Mouse (Mus musculus): Measurements from ENCODE around the gene Olfr671. TPM values are rescaled to one million over a fixed set of nuclear protein-coding genes. Genes with fewer than 3 reads are reported as not detected.
"Not testable (repeated sequence)": the region's sequence is repeated elsewhere in the genome, so short reads cannot be mapped to it uniquely, and the experiment has no call there.

Olfr671 gene
- polyA plus RNA-seq, 1 experiment: not detected

DNA sequence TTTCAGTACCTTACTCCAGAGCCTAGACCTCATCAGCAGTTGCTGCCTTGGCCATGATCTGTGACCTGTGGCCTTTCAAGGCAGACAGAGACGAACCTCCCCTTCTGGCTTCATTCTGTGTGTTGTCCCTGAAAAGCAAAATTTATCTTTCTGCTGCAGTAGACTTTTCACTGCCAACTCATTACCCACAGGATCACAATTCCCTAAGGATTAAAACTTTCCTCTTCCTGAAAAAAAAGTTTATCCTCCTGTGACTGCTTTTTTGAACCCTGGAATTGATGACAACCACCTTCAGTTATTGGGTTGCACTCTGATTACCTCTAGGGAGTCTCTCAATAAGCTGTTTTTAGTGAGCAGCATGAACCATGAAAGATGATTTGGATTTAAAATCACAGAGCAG lies 16.4 kb downstream of the Olfr671 start, which contains the start of gene Olfr670:
TSS of gene Olfr670 (minus strand) at position 101 of the 400 bp plus-strand sequence.
- Histone ChIP-seq H3ac (ENCODE audit: control insufficient read depth, insufficient read length) (no peak within 1 kb of the TSS), H3K79me2 (ENCODE audit: control insufficient read depth, insufficient read depth) (no peaks in the 10 kb centered on the region), H3K4me2 (ENCODE audit: low read depth) (no peak within 1 kb of the TSS), H3K36me3 (ENCODE audit: control insufficient read depth, insufficient read depth) (no peaks in the 10 kb centered on the region), H3K27me3 (ENCODE audit: control insufficient read depth, insufficient read depth, insufficient read length) (no peaks in the 10 kb centered on the region), H3K4me3 (no peak within 1 kb of the TSS)
- no peak for TF ChIP-seq POLR2A (IDR thresholded peaks at IDR 0.05; ENCODE audit: insufficient read length, low read depth)
- TF ChIP-seq TCF12 (IDR thresholded peaks at IDR 0.05; ENCODE audit: insufficient read depth, poor library complexity, severe bottlenecking): no peak
- no peak for TF ChIP-seq E2F4 (IDR thresholded peaks at IDR 0.05; ENCODE audit: insufficient read depth)
- TF ChIP-seq POLR2AphosphoS2 (IDR thresholded peaks at IDR 0.05; ENCODE audit: insufficient read length, low read depth): no peak
- no peak for TF ChIP-seq MYOG (IDR thresholded peaks at IDR 0.05; ENCODE audit: control insufficient read depth in 1 of 3, insufficient read depth in 1 of 3, insufficient read length in 2 of 3, low read depth in 2 of 3)
- TF ChIP-seq REST (IDR thresholded peaks at IDR 0.05; ENCODE audit: insufficient read depth, insufficient read length): no peak
- no peak for TF ChIP-seq SRF (IDR thresholded peaks at IDR 0.05; ENCODE audit: control insufficient read depth, insufficient read length, low read depth)
- TF ChIP-seq TCF3 (IDR thresholded peaks at IDR 0.05; ENCODE audit: insufficient read length, low read depth): no peak
- no peak for TF ChIP-seq USF1 (IDR thresholded peaks at IDR 0.05; ENCODE audit: low read depth)
- no peak for TF ChIP-seq CEBPB (IDR thresholded peaks at IDR 0.05; ENCODE audit: insufficient read depth, poor library complexity, severe bottlenecking)
- no peak for TF ChIP-seq MAX (IDR thresholded peaks at IDR 0.05; ENCODE audit: low read depth)
- TF ChIP-seq MYOD1 (IDR thresholded peaks at IDR 0.05; ENCODE audit: control insufficient read depth in 1 of 3, insufficient read length in 2 of 3, low read depth in 2 of 3): no peak

DNA sequence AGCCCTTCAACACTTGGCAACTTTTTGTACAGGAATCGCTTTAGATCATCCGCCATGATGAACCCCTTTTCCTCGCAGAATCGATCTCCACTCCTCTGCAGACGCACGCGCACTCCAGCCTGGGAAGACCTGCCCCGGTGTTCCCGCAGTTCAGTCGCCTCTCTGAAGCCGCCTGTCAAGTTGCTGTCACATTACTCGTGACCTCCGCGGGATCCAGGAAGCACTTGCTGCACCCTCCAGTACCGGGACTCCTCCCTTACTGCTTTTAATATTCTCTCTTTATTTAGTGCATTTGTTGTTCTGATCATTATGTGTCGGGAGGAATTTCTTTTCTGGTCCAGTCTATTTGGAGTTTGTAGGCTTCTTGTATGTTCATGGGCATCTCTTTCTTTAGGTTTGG lies 28.7 kb downstream of the Olfr671 start:
- not testable (repeated sequence) for H3K4me3 ChIP-seq; H3ac ChIP-seq (ENCODE audit: control insufficient read depth, insufficient read length); H3K4me2 ChIP-seq (ENCODE audit: low read depth); H3K36me3 ChIP-seq (ENCODE audit: control insufficient read depth, insufficient read depth); H3K79me2 ChIP-seq (ENCODE audit: control insufficient read depth, insufficient read depth); H3K27me3 ChIP-seq (ENCODE audit: control insufficient read depth, insufficient read depth, insufficient read length)

- no peak for TF ChIP-seq REST (IDR thresholded peaks at IDR 0.05; ENCODE audit: insufficient read depth, insufficient read length)
- no peak for TF ChIP-seq TCF12 (IDR thresholded peaks at IDR 0.05; ENCODE audit: insufficient read depth, poor library complexity, severe bottlenecking)
- no peak for TF ChIP-seq SRF (IDR thresholded peaks at IDR 0.05; ENCODE audit: control insufficient read depth, insufficient read length, low read depth)
- TF ChIP-seq POLR2A (IDR thresholded peaks at IDR 0.05; ENCODE audit: insufficient read length, low read depth): no peak
- no peak within 1 kb of the TSS for H3K4me2 ChIP-seq (ENCODE audit: low read depth)
- no peaks in the 10 kb centered on the region for H3K36me3 ChIP-seq (ENCODE audit: control insufficient read depth, insufficient read depth)
These were observed 45.0 kb downstream of the Olfr671 start, which contains the start of gene Olfr669 for GRCm38 (mm10) chr7:104933940-104934339. Gene Olfr669, plus strand, starts transcription at chr7:104934240.

DNA sequence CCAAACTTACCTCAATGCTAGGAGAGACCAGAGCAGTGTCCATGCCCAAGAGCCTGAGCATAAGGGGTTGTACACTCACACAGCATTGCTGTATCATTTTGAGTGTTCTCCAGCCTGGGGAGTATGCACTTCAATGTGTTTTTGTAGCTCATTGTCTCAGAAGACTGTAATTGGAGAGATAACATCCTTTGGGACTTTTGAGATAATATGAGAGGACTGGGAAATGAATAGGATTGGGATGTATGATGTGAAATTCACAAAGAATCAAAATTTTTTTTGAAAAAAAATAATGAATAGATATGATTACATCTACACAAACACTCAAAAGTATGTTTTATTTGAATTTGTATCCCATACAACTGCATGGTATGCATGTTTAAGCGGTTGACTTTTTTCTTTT lies 51.0 kb downstream of the Olfr671 start, which contains the start of gene Olfr668:
TSS of gene Olfr668 (minus strand) at position 101 of the 400 bp plus-strand sequence.
- no peak within 1 kb of the TSS for H3ac ChIP-seq (ENCODE audit: control insufficient read depth, insufficient read length)
- no peak within 1 kb of the TSS for H3K4me3 ChIP-seq
- no peak within 1 kb of the TSS for H3K4me2 ChIP-seq (ENCODE audit: low read depth)
- no peaks in the 10 kb centered on the region for H3K36me3 ChIP-seq (ENCODE audit: control insufficient read depth, insufficient read depth)
- no peaks in the 10 kb centered on the region for H3K79me2 ChIP-seq (ENCODE audit: control insufficient read depth, insufficient read depth)
- H3K27me3 ChIP-seq (ENCODE audit: control insufficient read depth, insufficient read depth, insufficient read length): no peaks in the 10 kb centered on the region
- TF ChIP-seq REST (IDR thresholded peaks at IDR 0.05; ENCODE audit: insufficient read depth, insufficient read length) (no peak), MAX (IDR thresholded peaks at IDR 0.05; ENCODE audit: low read depth) (no peak), USF1 (IDR thresholded peaks at IDR 0.05; ENCODE audit: low read depth) (no peak), TCF3 (IDR thresholded peaks at IDR 0.05; ENCODE audit: insufficient read length, low read depth) (no peak), POLR2A (IDR thresholded peaks at IDR 0.05; ENCODE audit: insufficient read length, low read depth) (no peak), MYOG (IDR thresholded peaks at IDR 0.05; ENCODE audit: control insufficient read depth in 1 of 3, insufficient read depth in 1 of 3, insufficient read length in 2 of 3, low read depth in 2 of 3) (no peak), POLR2AphosphoS2 (IDR thresholded peaks at IDR 0.05; ENCODE audit: insufficient read length, low read depth) (no peak), SRF (IDR thresholded peaks at IDR 0.05; ENCODE audit: control insufficient read depth, insufficient read length, low read depth) (no peak), CEBPB (IDR thresholded peaks at IDR 0.05; ENCODE audit: insufficient read depth, poor library complexity, severe bottlenecking) (no peak), E2F4 (IDR thresholded peaks at IDR 0.05; ENCODE audit: insufficient read depth) (no peak), MYOD1 (IDR thresholded peaks at IDR 0.05; ENCODE audit: control insufficient read depth in 1 of 3, insufficient read length in 2 of 3, low read depth in 2 of 3) (no peak), TCF12 (IDR thresholded peaks at IDR 0.05; ENCODE audit: insufficient read depth, poor library complexity, severe bottlenecking) (no peak)

More at GRCm38 (mm10) chr7:104933940-104934339, 45.0 kb downstream of the Olfr671 start, which contains the start of gene Olfr669:
- Histone ChIP-seq H3ac (ENCODE audit: control insufficient read depth, insufficient read length) (no peak within 1 kb of the TSS), H3K27me3 (ENCODE audit: control insufficient read depth, insufficient read depth, insufficient read length) (no peaks in the 10 kb centered on the region), H3K4me3 (no peak within 1 kb of the TSS), H3K79me2 (ENCODE audit: control insufficient read depth, insufficient read depth) (no peaks in the 10 kb centered on the region)

Other genes with a start within 250 kb of the Olfr671 start
- gene Usp17le, start 201.7 kb downstream of the Olfr671 start, polyA plus RNA-seq (2012; fragmentation: generic; extraction: Trizol): 0.56 TPM
- 0.20 TPM for gene Usp17lb, start 136.5 kb downstream of the Olfr671 start, polyA plus RNA-seq (2012; fragmentation: generic; extraction: Trizol)
- 5.3 TPM for gene Usp17la, start 122.1 kb downstream of the Olfr671 start, polyA plus RNA-seq (2012; fragmentation: generic; extraction: Trizol)
- not detected for gene Olfr665, start 101.1 kb downstream of the Olfr671 start, polyA plus RNA-seq (2012; fragmentation: generic; extraction: Trizol)
- not detected for gene Olfr666, start 83.2 kb downstream of the Olfr671 start, polyA plus RNA-seq (2012; fragmentation: generic; extraction: Trizol)
- gene Olfr667, start 57.6 kb downstream of the Olfr671 start, polyA plus RNA-seq (2012; fragmentation: generic; extraction: Trizol): not detected
- gene Olfr668, start 51.1 kb downstream of the Olfr671 start, polyA plus RNA-seq (2012; fragmentation: generic; extraction: Trizol): not detected
- not detected for gene Olfr669, start 44.9 kb downstream of the Olfr671 start, polyA plus RNA-seq (2012; fragmentation: generic; extraction: Trizol)
- not detected for gene Olfr670, start 16.5 kb downstream of the Olfr671 start, polyA plus RNA-seq (2012; fragmentation: generic; extraction: Trizol)
- not detected for gene Olfr672, start 22.9 kb upstream of the Olfr671 start, polyA plus RNA-seq (2012; fragmentation: generic; extraction: Trizol)
- gene Olfr675, start 49.3 kb upstream of the Olfr671 start, polyA plus RNA-seq (2012; fragmentation: generic; extraction: Trizol): not detected
- not detected for gene Olfr676, start 53.6 kb upstream of the Olfr671 start, polyA plus RNA-seq (2012; fragmentation: generic; extraction: Trizol)
- not detected for gene Olfr677, start 72.2 kb upstream of the Olfr671 start, polyA plus RNA-seq (2012; fragmentation: generic; extraction: Trizol)
- not detected for gene Olfr678, start 85.3 kb upstream of the Olfr671 start, polyA plus RNA-seq (2012; fragmentation: generic; extraction: Trizol)
- gene Olfr679, start 102.1 kb upstream of the Olfr671 start, polyA plus RNA-seq (2012; fragmentation: generic; extraction: Trizol): not detected
- not detected for gene Olfr680-ps1, start 113.7 kb upstream of the Olfr671 start, polyA plus RNA-seq (2012; fragmentation: generic; extraction: Trizol)
- not detected for gene Olfr681, start 137.7 kb upstream of the Olfr671 start, polyA plus RNA-seq (2012; fragmentation: generic; extraction: Trizol)
- not detected for gene Olfr683, start 167.9 kb upstream of the Olfr671 start, polyA plus RNA-seq (2012; fragmentation: generic; extraction: Trizol)
- not detected for gene Olfr684, start 184.5 kb upstream of the Olfr671 start, polyA plus RNA-seq (2012; fragmentation: generic; extraction: Trizol)
- not detected for gene Olfr685, start 206.9 kb upstream of the Olfr671 start, polyA plus RNA-seq (2012; fragmentation: generic; extraction: Trizol)
- not detected for gene Olfr686, start 228.4 kb upstream of the Olfr671 start, polyA plus RNA-seq (2012; fragmentation: generic; extraction: Trizol)

Data from myocyte (in vitro differentiated cells).